Mouse (Mus musculus): ENCODE measurements around the gene Vps53. TPM values are rescaled to one million over a fixed set of nuclear protein-coding genes. Genes with fewer than 3 reads are reported as not detected.

Vps53 gene
- polyA plus RNA-seq, 1 experiment, result 64.3 TPM

GRCm38 (mm10) chr11:76064411-76064810 lies 115.0 kb downstream of the Vps53 start:
- H3K27ac ChIP-seq (ENCODE audit: insufficient read depth, low read length), result no peak overlapping the region
- H3K4me1 ChIP-seq (ENCODE audit: control insufficient read depth, insufficient read depth, low read length), result peaks cover 26% of the 10 kb centered on the region; the same call in 1 of the 2 replicates
- DNase-seq, result no peak
- no peak for TF ChIP-seq POLR2A (IDR thresholded peaks at IDR 0.05; ENCODE audit: borderline replicate concordance, insufficient read depth, low read length)
- H3K27me3 ChIP-seq (ENCODE audit: control insufficient read depth, insufficient read depth, low read length), result no peaks in the 10 kb centered on the region
- WGBS, result 97% methylated on average over 7 of the region's 7 CpGs
- H3K4me3 ChIP-seq (replicated peaks; ENCODE audit: insufficient read depth, low read depth, low read length), result no peak overlapping the region

- DNase-seq, result no peak
- TF ChIP-seq CTCF (IDR thresholded peaks at IDR 0.05; ENCODE audit: borderline replicate concordance, insufficient read depth, low read depth, low read length), result no peak
- no peak for TF ChIP-seq POLR2A (IDR thresholded peaks at IDR 0.05; ENCODE audit: borderline replicate concordance, insufficient read depth, low read length)
- WGBS, result 96% methylated on average over 2 of the region's 2 CpGs
- Histone ChIP-seq H3K4me3 (replicated peaks; ENCODE audit: insufficient read depth, low read depth, low read length) (no peak overlapping the region), H3K27me3 (ENCODE audit: control insufficient read depth, insufficient read depth, low read length) (no peaks in the 10 kb centered on the region), H3K27ac (ENCODE audit: insufficient read depth, low read length) (no peak overlapping the region), H3K4me1 (ENCODE audit: control insufficient read depth, insufficient read depth, low read length) (peaks cover 12% of the 10 kb centered on the region; the same call in 1 of the 2 replicates)
Measured at GRCm38 (mm10) chr11:76060906-76061305, 118.5 kb downstream of the Vps53 start.

GRCm38 (mm10) chr11:76059971-76060370 lies 119.5 kb downstream of the Vps53 start:
- H3K27me3 ChIP-seq (ENCODE audit: control insufficient read depth, insufficient read depth, low read length), result no peaks in the 10 kb centered on the region
- no peak overlapping the region for H3K27ac ChIP-seq (ENCODE audit: insufficient read depth, low read length)
- no peak for DNase-seq
- TF ChIP-seq CTCF (IDR thresholded peaks at IDR 0.05; ENCODE audit: borderline replicate concordance, insufficient read depth, low read depth, low read length) (no peak), POLR2A (IDR thresholded peaks at IDR 0.05; ENCODE audit: borderline replicate concordance, insufficient read depth, low read length) (no peak)
- H3K4me3 ChIP-seq (replicated peaks; ENCODE audit: insufficient read depth, low read depth, low read length), result no peak overlapping the region
- peaks cover 5% of the 10 kb centered on the region; the same call in 1 of the 2 replicates for H3K4me1 ChIP-seq (ENCODE audit: control insufficient read depth, insufficient read depth, low read length)
- WGBS, result 33% methylated on average over 7 of the region's 7 CpGs

- H3K4me1 ChIP-seq (ENCODE audit: control insufficient read depth, insufficient read depth, low read length), result peaks cover 15% of the 10 kb centered on the region
- H3K27me3 ChIP-seq (ENCODE audit: control insufficient read depth, insufficient read depth, low read length), result no peaks in the 10 kb centered on the region
- no peak overlapping the region for H3K27ac ChIP-seq (ENCODE audit: insufficient read depth, low read length)
- WGBS, result 70% methylated on average over 3 of the region's 3 CpGs
- no peak for TF ChIP-seq POLR2A (IDR thresholded peaks at IDR 0.05; ENCODE audit: borderline replicate concordance, insufficient read depth, low read length)
- TF ChIP-seq CTCF (IDR thresholded peaks at IDR 0.05; ENCODE audit: borderline replicate concordance, insufficient read depth, low read depth, low read length), result no peak
- DNase-seq, result no peak
- no peak overlapping the region for H3K4me3 ChIP-seq (replicated peaks; ENCODE audit: insufficient read depth, low read depth, low read length)
Measured at GRCm38 (mm10) chr11:76056487-76056886, 123.0 kb downstream of the Vps53 start.

- TF ChIP-seq CTCF (IDR thresholded peaks at IDR 0.05; ENCODE audit: borderline replicate concordance, insufficient read depth, low read depth, low read length) (no peak), POLR2A (IDR thresholded peaks at IDR 0.05; ENCODE audit: borderline replicate concordance, insufficient read depth, low read length) (no peak)
- H3K27ac ChIP-seq (ENCODE audit: insufficient read depth, low read length), result peak overlapping the region; percentile 84; the same call in 1 of the 2 replicates
- WGBS, result 13% methylated on average over 5 of the region's 5 CpGs
- peak; percentile 83 to 92 for DNase-seq
- peaks cover 15% of the 10 kb centered on the region for H3K4me1 ChIP-seq (ENCODE audit: control insufficient read depth, insufficient read depth, low read length)
- H3K4me3 ChIP-seq (replicated peaks; ENCODE audit: insufficient read depth, low read depth, low read length), result no peak overlapping the region
- H3K27me3 ChIP-seq (ENCODE audit: control insufficient read depth, insufficient read depth, low read length), result no peaks in the 10 kb centered on the region
Measured at GRCm38 (mm10) chr11:76052496-76052895, 127.0 kb downstream of the Vps53 start.

- WGBS, result 71% methylated on average over 5 of the region's 5 CpGs
- no peaks in the 10 kb centered on the region for H3K27me3 ChIP-seq (ENCODE audit: control insufficient read depth, insufficient read depth, low read length)
Measured at GRCm38 (mm10) chr11:76050967-76051512, 128.4 kb downstream of the Vps53 start.

GRCm38 (mm10) chr11:76050509-76050908 lies 128.9 kb downstream of the Vps53 start:
- WGBS, result 68% methylated on average over 3 of the region's 3 CpGs
- Histone ChIP-seq H3K27ac (ENCODE audit: insufficient read depth, low read length) (no peak overlapping the region; the same call in 1 of the 2 replicates), H3K27me3 (ENCODE audit: control insufficient read depth, insufficient read depth, low read length) (no peaks in the 10 kb centered on the region), H3K4me1 (ENCODE audit: control insufficient read depth, insufficient read depth, low read length) (peaks cover 19% of the 10 kb centered on the region), H3K4me3 (replicated peaks; ENCODE audit: insufficient read depth, low read depth, low read length) (no peak overlapping the region)
- DNase-seq, result no peak
- TF ChIP-seq POLR2A (IDR thresholded peaks at IDR 0.05; ENCODE audit: borderline replicate concordance, insufficient read depth, low read length), result no peak
- no peak for TF ChIP-seq CTCF (IDR thresholded peaks at IDR 0.05; ENCODE audit: borderline replicate concordance, insufficient read depth, low read depth, low read length)

More at GRCm38 (mm10) chr11:76050967-76051512, 128.4 kb downstream of the Vps53 start:
- Histone ChIP-seq H3K4me1 (ENCODE audit: control insufficient read depth, insufficient read depth, low read length) (peaks cover 15% of the 10 kb centered on the region), H3K4me3 (replicated peaks; ENCODE audit: insufficient read depth, low read depth, low read length) (no peak overlapping the region), H3K27ac (ENCODE audit: insufficient read depth, low read length) (no peak overlapping the region)
- no peak for DNase-seq
- no peak for TF ChIP-seq CTCF (IDR thresholded peaks at IDR 0.05; ENCODE audit: borderline replicate concordance, insufficient read depth, low read depth, low read length)
- TF ChIP-seq POLR2A (IDR thresholded peaks at IDR 0.05; ENCODE audit: borderline replicate concordance, insufficient read depth, low read length), result no peak

GRCm38 (mm10) chr11:76045367-76045766 lies 134.1 kb downstream of the Vps53 start:
- DNase-seq, result no peak
- WGBS, result 71% methylated on average over 6 of the region's 6 CpGs
- no peaks in the 10 kb centered on the region for H3K27me3 ChIP-seq (ENCODE audit: control insufficient read depth, insufficient read depth, low read length)
- TF ChIP-seq CTCF (IDR thresholded peaks at IDR 0.05; ENCODE audit: borderline replicate concordance, insufficient read depth, low read depth, low read length) (no peak), POLR2A (IDR thresholded peaks at IDR 0.05; ENCODE audit: borderline replicate concordance, insufficient read depth, low read length) (no peak)
- no peak overlapping the region for H3K27ac ChIP-seq (ENCODE audit: insufficient read depth, low read length)
- H3K4me3 ChIP-seq (replicated peaks; ENCODE audit: insufficient read depth, low read depth, low read length), result no peak overlapping the region
- peaks cover 33% of the 10 kb centered on the region for H3K4me1 ChIP-seq (ENCODE audit: control insufficient read depth, insufficient read depth, low read length)
